Mouse (Mus musculus) retina, embryonic 14.5 days (tissue): Measurements from ENCODE around the gene Esyt1.

Source experiments
- DNase-seq: peaks from one replicate; pipeline ENCODE4 v3.0.0-alpha.2; 2015; ENCODE audit warnings: low spot score

The Esyt1 gene

DNA sequence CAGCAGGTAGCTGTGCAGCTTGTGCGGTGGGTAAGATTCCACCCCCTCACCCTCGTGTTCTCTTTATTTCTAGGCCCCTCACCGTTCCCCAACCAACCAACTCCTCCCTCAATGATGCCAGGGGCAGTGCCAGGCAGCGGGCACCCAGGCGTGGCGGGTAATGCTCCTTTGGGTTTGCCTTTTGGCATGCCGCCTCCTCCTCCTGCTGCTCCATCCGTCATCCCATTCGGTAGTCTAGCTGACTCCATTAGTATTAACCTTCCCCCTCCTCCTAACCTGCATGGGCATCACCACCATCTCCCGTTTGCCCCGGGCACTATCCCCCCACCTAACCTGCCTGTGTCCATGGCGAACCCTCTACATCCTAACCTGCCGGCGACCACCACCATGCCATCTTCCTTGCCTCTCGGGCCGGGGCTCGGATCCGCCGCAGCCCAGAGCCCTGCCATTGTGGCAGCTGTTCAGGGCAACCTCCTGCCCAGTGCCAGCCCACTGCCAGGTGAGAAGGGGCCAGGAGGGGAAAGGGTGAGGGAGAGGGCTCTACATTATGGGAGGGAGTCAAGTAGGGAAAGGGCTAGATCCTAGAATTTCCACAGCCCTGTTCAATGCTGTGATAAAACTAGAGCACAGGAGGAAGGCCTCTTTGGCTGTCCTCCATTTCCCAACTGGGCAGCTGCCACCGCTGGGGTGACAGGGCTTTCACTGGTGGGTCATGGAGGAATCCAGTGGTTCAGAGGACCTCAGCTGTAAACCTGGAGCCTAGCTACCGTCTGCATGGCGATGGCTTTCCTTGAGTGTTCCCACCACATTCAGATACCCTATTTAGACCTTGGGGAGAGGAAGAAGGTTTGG is 37.6 kb downstream of the Esyt1 start:
- DNase-seq = no peak

DNA sequence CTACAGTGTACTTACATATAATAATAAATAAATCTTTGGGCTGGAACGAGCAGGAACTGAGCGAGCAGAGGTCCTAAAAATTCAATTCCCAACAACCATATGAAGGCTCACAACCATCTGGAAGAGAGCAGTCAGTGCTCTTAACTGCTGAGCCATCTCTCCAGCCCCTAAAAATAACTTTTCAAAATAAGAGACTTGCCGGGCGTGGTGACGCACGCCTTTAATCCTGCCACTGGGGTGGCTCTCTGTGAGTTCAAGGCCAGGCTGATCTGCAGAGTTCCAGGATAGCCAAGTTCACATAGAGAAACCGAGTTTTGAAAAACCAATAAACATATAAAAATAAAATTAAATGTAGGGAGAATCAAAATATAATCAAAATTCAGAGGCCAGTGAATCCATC is 39.3 kb downstream of the Esyt1 start:
- no peak for DNase-seq

DNA sequence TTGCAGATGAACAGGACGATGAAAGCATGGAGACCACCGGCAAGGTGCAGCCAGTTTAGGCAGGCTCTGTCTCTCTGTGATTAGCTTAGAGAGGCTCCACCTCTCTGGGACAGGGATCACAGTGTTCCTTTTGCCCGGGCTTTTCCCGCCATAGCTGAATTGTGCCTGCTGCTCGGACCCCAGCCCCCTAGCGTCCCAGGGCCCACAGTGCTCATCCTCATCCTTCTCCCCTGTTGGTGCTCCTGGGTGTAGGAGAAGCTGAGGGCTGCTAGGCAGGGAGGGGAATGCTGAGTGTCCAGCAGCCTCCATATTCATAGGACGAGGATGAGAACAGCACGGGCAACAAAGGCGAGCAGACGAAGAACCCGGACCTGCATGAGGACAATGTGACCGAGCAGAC is 51.3 kb downstream of the Esyt1 start:
- no peak for DNase-seq

DNA sequence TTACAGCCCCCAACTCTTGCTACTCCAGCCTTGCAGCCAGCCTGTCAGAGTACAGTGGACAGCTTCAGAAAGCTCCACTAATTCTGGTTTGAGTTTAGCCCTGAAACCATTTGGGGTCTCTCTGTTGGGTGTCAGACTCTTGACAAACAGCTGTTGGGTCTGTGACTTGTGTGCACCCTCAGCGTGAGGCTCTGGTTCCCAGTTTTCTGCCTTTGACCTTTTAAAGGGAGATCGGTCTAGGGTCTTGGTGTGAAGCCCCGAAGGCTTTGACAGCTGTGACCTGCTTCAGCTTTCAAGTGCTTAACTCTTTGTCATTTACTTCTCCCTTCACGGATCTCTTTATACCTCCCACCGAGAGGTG is 65.4 kb downstream of the Esyt1 start:
- DNase-seq = peak; percentile 39
